Mouse (Mus musculus): ENCODE results near the gene Cacna1i.

The Cacna1i gene

DNA sequence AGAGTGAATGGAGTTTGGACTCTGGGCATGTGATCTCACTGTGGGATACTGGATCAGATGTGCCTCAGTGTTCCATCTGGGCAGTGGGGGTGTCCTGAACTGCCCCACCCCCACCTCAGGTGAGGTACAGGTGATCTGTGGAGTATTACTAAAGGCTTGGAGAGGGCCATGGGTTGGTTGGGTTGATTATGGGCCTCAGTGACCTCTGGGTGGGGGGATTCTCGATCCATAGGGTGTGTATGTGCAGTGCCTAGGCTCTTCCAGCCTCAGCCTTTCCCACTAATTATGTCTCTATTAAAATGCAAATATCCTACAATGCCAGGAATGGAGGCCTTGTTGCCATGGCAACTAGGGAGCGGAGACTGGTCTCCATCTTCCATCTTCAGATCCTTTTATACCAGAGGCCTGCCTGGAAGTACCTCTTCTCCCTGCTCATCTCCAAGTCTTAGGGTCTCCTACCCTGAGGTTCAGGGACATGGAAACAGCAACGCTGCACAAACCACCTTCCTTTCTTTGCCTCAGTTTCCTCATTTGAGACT lies 15.1 kb upstream of the Cacna1i start:
- no peak for DNase-seq (ENCODE audit: low read depth, low spot score)

DNA sequence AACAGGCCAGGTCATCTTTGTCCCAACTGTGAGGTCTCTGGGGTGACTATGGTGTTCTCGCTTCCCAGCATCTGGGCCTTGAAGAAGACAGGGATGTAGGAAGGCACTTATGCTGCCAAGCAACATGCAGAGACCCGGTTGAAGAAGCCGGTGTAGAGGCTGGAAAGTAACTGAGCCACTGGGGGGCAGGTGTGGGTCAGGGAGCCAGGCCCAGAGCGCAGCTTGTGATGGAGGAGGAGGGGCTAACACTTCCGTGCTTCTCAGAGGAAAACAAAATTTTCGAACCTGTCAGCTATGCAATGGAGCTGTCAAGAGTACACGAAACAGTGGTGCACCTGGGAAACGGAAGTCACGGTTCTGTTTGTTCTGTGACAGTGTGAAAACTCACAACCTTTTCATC lies 9.9 kb upstream of the Cacna1i start:
- DNase-seq (ENCODE audit: low read depth, low spot score) = no peak

DNA sequence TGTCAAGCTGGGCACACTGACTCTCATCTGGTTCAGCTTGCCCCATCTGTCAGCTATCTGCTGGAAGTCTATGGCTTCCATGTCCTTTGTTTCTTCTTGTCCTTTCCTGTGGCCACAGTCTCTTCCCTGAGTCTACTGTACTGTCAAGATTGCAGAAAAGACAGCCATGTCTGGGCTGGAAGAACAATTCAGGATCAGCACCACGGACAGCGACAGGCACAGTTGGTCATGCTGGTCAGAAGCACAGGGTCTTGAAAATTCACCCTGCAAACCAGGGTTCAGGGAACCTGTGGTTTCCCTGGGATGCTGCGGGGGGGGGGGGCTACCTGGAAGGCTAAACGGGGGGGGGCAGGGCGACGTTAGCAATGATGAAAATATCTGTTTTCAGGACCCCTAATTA lies 9.4 kb upstream of the Cacna1i start:
- DNase-seq (ENCODE audit: low read depth, low spot score) = peak; percentile 89

DNA sequence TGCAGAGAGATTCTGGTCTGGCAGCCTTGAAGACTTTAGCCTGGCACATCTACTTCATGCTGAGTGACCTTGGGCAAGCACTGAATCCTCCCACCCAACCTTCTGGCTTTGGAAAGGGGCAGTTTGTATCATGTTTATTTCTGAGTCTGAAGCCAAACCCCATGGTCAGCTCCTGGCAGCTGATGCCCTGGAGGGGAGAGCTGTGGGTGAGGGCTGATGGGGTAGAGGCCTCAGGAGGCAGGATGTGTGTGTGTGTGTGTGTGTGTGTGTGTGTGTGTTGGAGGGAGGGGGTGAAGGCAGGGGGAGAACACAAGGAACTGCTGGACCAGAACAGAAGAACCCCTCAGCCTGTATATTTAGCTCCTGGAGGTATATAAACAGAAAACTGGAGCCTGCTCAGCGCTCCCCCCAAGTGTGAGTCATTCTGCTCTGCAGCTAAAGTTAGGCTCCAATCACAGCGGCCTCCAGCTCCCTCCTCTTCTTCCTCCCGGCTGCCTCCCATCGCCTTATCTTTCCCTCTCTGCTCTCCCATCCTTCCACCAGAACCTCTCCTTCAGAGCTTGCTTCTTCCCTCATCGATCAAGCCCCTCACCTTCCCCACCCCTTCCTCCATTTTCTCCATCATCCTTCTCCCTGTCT lies 8.8 kb upstream of the Cacna1i start:
- DNase-seq (ENCODE audit: low read depth, low spot score) = no peak

DNA sequence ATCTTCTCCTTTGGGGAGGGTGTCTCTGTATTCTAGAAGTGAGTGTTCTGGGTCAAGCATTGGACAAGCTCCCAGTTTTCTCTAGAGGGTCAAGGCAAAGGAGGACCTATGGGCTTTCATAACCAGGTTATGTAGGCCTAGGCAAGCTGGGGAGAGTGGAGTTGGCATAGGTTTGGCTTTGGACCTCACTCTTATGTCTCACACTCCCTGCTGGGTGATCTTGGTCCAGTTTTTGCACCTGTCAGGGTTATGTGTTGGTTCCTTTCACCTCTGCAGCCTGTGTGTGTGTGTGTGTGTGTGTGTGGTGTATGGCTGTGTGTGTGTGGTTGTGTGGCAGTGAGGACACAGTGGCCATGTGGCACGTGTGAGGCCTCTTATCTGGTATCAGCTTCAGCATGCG lies 8.0 kb upstream of the Cacna1i start:
- no peak for DNase-seq (ENCODE audit: low read depth, low spot score)

DNA sequence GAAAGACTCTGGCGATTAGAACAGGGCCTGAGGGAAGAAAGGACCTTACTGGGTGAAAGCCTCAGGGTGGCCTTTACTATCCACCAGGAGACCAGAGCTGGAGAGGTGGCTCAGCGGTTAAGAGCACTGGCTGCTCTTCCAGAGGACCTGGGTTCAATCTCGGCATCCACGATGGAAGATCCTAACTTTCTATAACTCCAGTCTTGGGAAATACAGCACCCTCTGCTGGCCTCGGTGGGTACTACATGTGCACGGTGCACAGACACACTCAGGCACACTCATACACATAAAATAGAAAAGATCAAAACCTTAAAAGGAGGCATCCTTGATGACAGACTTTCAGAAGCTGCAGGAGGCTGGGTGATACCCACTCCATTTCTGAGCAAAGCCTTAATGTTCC lies 6.4 kb upstream of the Cacna1i start:
- DNase-seq (ENCODE audit: low read depth, low spot score) = no peak

DNA sequence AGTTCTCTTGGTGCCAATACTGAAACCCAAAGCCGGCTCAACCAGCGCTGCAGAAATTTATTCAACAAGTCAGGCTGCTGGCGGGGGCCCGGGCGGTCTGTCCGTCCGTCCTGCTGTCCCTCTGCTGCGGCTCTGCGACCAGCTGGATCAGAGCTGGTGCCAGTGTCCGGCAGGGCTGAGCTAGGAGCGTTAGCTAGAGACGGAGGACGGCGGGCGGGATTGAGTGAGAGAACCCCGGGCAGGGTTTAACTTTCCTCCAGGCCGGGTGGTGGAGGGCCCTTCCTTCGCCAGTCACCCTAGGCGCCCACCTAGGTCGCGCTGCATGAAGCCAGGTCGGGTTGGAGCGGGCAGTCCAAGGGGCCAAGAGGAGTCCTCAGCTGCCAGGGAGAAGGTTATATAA lies 998 bp downstream of the Cacna1i start:
- DNase-seq (ENCODE audit: low read depth, low spot score) = no peak

DNA sequence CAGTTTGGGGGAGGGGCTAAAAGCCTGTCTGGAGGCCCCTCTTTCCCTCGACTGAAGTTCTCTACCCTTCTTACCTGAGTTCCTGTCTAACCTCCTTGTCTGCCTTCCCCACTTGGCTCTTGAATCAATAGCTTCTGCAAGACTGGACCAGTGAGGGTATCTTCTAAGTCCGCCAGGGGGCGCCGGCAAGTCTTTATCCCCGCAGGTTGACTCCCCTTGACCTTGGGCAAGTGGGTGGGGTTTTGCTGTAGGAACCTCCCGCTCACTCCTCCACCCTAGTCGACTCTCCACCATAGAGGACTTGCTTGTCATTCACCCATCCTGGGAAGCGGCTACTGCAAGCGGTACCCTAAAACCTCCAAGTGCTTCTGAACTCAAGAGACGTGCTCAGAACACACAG lies 2.4 kb downstream of the Cacna1i start:
- peak; percentile 57 for DNase-seq (ENCODE audit: low read depth, low spot score)

DNA sequence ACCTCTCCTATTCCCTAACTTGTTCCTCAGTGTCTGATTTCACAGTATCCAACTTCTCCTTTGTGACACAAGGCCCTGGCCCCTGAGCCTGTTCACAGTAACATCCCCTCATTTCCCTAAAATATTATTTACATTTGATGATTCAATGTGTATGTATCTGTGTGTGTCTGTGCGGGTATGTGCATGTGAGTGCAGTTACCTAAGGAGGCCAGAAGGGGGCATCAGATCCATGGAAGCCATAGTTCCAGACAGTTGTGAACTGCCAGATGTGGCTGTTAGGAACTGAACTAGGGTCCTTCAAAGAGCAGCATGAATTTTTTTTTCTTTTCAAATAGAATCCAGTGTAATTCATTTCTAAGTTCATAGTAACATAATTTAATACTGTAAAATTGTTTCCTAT lies 10.1 kb downstream of the Cacna1i start:
- no peak for DNase-seq (ENCODE audit: low read depth, low spot score)

DNA sequence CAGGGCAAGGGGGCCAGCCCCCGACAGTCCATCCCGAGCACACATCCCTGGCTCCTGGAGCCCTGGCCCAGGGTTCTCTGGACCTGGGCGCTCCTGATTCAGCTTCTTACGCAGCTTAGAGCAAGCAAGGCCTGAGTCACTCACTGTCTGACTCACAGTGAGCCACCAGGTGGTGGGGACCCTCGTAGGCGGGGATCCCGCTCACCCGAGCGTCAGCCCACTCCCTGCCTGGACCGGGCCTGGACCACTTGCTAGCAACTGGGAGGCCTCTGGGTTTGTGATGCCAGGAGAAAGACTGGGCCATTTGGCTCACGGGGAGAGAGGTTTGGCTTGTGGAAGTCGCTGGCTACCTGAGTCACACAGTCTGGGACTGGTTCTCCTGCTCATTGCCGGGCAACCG lies 16.7 kb downstream of the Cacna1i start:
- DNase-seq (ENCODE audit: low read depth, low spot score) = no peak

DNA sequence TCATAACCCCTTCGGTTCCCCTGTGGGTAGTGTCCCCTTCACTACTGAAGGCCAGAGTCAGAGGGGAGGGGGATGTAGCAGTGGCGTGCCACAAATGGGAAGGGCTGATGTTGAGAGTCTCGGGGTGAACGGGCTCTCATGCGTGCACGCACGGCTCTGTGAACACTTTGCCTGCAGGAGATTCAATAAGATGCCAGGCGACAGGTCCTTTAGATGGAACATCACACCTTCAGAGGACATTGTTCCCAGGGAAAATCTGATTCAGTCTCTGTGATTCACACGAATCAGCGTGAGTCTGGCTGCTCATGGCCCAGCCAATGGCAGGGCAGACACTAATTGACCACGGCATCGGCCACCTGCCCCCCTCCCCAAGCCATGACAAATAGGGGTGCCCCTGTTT lies 17.1 kb downstream of the Cacna1i start:
- no peak for DNase-seq (ENCODE audit: low read depth, low spot score)

DNA sequence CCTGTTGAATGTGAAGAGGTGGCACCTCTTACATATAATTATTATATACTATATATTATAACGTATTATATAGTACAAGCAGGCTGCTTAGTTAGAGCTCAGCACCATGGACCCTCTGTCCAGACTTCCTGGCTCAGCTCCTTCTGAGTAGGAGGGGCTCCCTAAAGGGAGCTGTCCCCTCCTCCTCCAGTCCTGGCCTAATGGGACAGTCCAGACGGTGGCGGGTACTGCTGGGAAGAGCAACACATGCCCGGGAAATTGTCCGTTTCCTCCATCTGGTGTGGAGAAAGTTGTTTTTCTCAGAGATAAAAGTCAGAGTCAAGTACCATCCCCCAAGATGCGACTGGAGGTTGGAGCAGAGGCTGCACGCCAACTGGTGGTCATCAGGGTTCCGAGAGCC lies 19.1 kb downstream of the Cacna1i start:
- no peak for DNase-seq (ENCODE audit: low read depth, low spot score)

DNA sequence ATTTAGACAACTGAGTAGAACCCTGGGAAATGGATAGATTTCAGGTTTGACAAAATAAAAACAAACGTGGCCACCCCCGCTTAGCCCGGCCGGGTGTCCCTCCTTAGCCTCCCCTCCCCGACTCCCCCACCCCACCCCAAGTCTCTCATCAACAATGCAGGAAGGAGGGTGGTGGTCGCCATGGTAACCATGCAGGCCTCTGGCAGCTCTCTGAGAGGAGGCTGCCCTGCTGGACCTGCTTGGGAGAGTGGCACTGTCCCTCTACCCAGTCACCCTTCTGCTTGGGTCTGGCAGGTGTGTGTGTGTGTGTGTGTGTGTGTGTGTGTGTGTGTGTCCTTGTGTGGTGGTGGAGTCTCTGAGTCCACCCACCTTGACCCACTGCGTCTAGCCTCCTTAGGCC lies 27.7 kb downstream of the Cacna1i start:
- DNase-seq (ENCODE audit: low read depth, low spot score) = no peak

DNA sequence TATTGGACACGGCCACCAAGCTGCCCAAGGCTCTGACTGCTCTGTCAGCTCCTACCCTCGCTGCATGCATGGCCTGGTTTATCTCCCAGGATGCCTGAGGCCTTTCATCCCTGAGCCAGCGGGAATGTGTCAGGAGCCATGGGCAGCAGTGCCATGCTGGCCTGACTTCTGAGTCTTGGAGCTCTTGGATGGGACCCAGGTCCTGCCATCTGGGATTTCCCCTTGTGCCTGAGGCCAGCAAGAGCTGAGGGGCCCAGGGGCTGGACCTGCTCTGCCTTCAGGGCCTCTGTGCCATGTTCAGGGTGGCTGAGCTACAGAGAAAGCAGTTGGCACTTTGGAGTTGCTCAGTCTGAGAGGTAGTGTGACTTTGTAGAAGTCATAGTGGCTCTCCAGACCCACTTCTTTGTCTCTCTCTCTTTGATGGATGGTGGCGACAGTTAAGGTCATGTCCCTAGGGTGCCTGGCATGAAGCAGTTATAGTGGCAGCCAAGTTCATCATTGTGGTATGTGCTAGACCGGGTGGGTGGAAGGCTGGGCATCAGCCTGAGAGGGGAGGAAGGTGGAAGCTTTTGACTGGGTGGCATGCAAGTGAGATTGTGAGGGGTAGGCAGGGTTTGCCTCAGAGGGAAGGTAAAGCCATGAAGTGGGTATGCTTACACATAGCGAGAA lies 30.1 kb downstream of the Cacna1i start:
- no peak for DNase-seq (ENCODE audit: low read depth, low spot score)

DNA sequence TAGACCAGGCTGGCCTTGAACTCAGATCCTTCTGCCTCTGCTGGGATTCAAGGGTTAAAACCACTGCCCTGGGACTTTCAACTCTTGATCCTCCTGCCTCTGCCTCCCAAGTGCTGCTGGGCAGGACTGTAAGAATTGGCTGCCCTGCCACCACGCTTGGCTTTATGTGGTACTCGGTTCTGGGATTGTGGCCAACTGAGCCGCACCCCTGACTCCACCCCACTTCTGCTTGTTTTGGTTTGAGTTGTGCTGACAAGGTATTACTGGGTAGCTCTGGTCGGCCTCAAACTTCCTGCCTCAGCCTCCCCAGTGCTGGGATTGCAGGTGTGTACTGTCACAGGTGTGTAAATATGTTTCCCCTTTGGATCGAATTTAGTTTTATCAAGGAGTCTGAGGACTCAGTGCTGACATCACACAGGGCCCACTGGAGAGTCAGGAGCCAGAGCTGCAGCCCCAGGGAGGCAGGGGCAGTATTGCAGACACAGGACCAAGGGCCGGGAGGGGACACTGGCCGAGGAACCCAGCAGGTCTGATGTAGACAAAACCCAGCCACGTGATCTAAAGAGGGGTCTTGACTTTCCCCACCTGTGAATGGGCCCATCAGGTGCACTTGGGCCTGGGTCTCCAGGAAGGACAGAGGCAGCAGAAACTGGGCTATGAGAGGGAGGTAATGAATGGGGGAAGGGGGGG lies 30.9 kb downstream of the Cacna1i start:
- DNase-seq (ENCODE audit: low read depth, low spot score) = no peak

DNA sequence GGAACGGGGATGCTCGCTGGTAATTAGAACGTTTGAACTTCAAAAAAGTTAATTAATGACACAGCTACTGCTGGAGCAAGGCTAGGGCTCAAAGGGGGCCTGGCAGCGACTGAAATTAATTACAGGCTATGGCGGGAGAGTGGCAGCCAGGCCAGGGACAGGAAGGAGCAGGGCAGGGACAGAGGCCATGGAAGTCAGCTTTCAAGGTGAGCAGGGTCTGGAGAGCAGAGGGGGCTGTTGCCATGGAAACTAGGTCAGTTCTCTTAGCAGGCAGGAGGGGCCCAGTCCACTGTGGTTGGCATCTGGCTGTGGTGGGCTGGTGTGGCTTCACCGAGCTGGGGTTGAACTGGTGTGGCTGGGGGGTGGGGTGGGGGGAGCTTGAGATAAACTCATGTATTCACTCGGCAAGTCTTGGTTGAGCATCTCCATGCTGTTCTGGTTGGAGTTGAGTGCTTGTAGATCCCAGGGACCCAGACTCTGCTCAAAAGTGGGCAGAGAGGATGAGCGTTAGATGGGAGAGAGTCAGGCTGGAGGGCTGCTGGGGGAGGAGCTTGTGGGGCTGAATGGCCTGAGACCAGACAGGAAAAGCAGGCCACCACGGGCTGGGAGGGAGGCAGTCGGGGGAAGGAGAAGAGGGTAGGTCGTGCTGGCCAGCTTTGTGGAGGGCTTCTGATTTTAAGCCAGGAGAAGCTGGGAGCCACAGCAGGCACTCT lies 31.7 kb downstream of the Cacna1i start:
- DNase-seq (ENCODE audit: low read depth, low spot score) = peak; percentile 63

DNA sequence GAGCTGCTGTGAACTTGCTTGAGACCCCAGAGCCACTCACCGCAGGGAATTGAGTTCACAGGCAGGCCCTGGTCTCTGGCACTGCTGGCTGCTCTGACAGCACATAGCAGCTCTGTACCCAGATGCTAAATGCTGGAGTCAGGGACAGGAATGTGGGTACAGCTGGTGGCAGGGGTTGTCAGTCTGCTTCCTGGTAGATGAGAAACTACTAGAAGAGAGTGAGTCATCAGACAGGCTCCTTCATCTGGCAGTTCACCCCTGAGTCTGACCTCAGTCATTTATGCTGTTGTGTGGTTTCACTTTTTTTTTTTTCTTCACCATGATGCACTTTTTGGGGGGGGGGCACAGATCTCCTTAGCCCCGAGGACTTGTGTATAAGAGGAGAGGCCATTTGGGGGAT lies 32.3 kb downstream of the Cacna1i start:
- no peak for DNase-seq (ENCODE audit: low read depth, low spot score)

DNA sequence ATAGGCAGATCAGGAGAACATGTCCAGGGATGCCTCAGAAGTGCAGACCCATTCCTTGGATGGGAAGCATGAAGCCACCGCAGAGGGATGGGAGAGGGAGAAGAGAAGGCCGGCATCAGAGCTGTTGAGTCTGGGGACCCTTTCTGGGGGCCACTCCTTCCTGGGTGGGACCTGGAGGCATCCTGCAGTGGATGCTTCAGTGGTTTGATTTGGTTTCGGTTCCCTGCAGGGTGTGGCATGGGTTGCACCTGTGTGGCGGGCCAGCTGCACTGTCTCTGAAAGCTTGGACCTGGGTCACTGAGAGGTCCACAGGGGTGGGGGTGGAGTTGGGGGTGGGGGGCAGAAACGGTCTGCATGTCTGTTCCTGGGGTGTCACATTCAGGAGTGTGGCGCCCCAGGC lies 32.9 kb downstream of the Cacna1i start:
- no peak for DNase-seq (ENCODE audit: low read depth, low spot score)

DNA sequence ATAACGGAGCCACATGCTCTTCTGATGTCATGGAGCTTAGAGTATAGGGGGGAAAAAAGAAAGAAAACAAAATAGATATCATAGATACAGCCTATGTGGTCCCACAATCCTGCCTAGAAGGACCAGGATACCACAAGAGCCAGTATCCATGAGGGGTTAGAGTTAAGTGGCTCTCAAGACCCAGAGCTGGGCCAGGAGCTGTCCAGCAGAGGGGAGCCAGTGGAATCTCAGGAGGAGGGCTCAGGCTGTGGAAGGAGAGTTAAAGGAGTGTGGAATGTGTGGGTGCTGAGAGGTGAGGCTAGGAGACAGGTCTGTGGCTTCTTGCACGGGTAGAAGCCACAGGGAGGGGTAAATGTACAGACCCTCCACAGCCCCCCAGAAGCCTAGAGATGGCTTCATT lies 38.2 kb downstream of the Cacna1i start:
- no peak for DNase-seq (ENCODE audit: low read depth, low spot score)

DNA sequence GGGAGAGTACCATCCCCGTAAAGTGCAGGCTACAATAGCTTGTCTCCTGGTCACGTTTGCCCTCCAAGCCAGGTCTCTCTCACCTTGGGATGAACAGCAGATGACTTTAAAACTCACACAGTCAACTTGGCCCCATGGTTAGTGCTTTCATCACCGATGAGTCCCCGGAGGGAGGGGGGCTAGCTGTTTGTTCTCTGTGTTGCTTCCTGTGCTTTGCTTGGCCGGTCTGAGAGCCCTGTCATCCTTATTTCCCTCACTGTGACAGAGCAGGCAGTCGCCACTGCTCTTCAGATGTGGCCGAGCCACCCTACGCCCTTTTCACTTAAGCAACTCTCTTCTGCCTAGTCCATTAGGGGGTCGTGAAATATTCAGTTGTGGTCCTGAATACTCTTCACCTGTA lies 38.7 kb downstream of the Cacna1i start:
- no peak for DNase-seq (ENCODE audit: low read depth, low spot score)

DNA sequence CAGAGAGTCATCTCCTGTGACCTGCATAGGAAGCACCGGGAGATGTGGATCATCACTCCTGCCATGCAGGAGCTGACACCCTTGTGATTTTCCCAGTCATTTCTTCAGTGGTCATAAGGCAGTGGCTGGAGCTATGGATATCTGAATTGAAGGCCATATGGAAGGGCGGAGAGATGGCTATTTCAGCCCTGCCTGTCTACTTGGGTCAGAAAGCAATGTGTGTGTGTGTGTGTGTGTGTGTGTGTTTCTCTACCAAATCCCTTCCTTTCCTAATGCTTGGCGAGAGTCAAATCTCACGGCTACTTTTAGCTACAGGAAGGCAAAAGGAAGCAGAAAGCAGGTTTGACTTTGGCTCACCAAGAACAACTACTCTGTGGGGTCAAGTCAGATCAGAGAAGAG lies 39.9 kb downstream of the Cacna1i start:
- DNase-seq (ENCODE audit: low read depth, low spot score) = no peak

Data from forelimb bud, embryonic 11.5 days (tissue).